Mouse (Mus musculus): ENCODE measurements around the gene Nxt1. TPM values are rescaled to one million over a fixed set of nuclear protein-coding genes. Genes with fewer than 3 reads are reported as not detected.

Nxt1 gene
- total RNA-seq, 2 experiments from 2014 or later, result 12.0 to 14.3 TPM

- DNase-seq (ENCODE audit: low spot score in 2 of 2), result peak; percentile 82 to 87
- H3K27ac ChIP-seq, result peak overlapping the region; percentile 97
- H3K4me3 ChIP-seq, result peak overlapping the region; percentile 53
- no peak for TF ChIP-seq CTCF (conservative IDR thresholded peaks at IDR 0.05)
Measured at GRCm38 (mm10) chr2:148677801-148678200, 5.4 kb downstream of the Nxt1 start.

- peak overlapping the region; percentile 26; the same call in 1 of the 2 replicates for H3K4me3 ChIP-seq
- no peak for TF ChIP-seq CTCF (conservative IDR thresholded peaks at IDR 0.05)
- peak overlapping the region; percentile 97 for H3K27ac ChIP-seq
- DNase-seq (ENCODE audit: low spot score in 2 of 2), result peak; percentile 48 to 77
Measured at GRCm38 (mm10) chr2:148679346-148679745, 6.9 kb downstream of the Nxt1 start.

GRCm38 (mm10) chr2:148680775-148681291 lies 8.4 kb downstream of the Nxt1 start, which contains the start of gene Gzf1:
Gene Gzf1, plus strand, starts transcription at chr2:148681023.
- Histone ChIP-seq H3K4me3 (peak within 1 kb of the TSS; percentile 72), H3K27ac (peak within 1 kb of the TSS; percentile 97)
- DNase-seq (ENCODE audit: low spot score in 2 of 2), result peak; percentile 99
- TF ChIP-seq CTCF (conservative IDR thresholded peaks at IDR 0.05), result peak; percentile 28; the same call in 1 of the 2 replicates

GRCm38 (mm10) chr2:148681461-148681891 lies 9.1 kb downstream of the Nxt1 start:
- DNase-seq (ENCODE audit: low spot score in 2 of 2), result no peak
- peak; percentile 60 for TF ChIP-seq CTCF (conservative IDR thresholded peaks at IDR 0.05)
- peak overlapping the region; percentile 72 for H3K4me3 ChIP-seq
- peak overlapping the region; percentile 97 for H3K27ac ChIP-seq

GRCm38 (mm10) chr2:148683031-148683430 lies 10.6 kb downstream of the Nxt1 start:
- Histone ChIP-seq H3K27ac (no peak overlapping the region), H3K4me3 (no peak overlapping the region)
- DNase-seq (ENCODE audit: low spot score in 2 of 2), result no peak
- no peak for TF ChIP-seq CTCF (conservative IDR thresholded peaks at IDR 0.05)

- Histone ChIP-seq H3K27ac (no peak overlapping the region), H3K4me3 (no peak overlapping the region)
- no peak for DNase-seq (ENCODE audit: low spot score in 2 of 2)
- no peak for TF ChIP-seq CTCF (conservative IDR thresholded peaks at IDR 0.05)
Measured at GRCm38 (mm10) chr2:148684972-148685371, 12.6 kb downstream of the Nxt1 start.

GRCm38 (mm10) chr2:148685709-148686108 lies 13.3 kb downstream of the Nxt1 start:
- no peak overlapping the region for H3K4me3 ChIP-seq
- TF ChIP-seq CTCF (conservative IDR thresholded peaks at IDR 0.05), result no peak
- H3K27ac ChIP-seq, result no peak overlapping the region
- no peak for DNase-seq (ENCODE audit: low spot score in 2 of 2)

- Histone ChIP-seq H3K27ac (no peak overlapping the region), H3K4me3 (no peak overlapping the region)
- no peak for TF ChIP-seq CTCF (conservative IDR thresholded peaks at IDR 0.05)
- no peak for DNase-seq (ENCODE audit: low spot score in 2 of 2)
Measured at GRCm38 (mm10) chr2:148686862-148687261, 14.5 kb downstream of the Nxt1 start.

GRCm38 (mm10) chr2:148687971-148688370 lies 15.6 kb downstream of the Nxt1 start:
- Histone ChIP-seq H3K27ac (no peak overlapping the region), H3K4me3 (no peak overlapping the region)
- no peak for DNase-seq (ENCODE audit: low spot score in 2 of 2)
- no peak for TF ChIP-seq CTCF (conservative IDR thresholded peaks at IDR 0.05)

- no peak for DNase-seq (ENCODE audit: low spot score in 2 of 2)
- TF ChIP-seq CTCF (conservative IDR thresholded peaks at IDR 0.05), result no peak
- H3K4me3 ChIP-seq, result no peak overlapping the region
- H3K27ac ChIP-seq, result no peak overlapping the region
Measured at GRCm38 (mm10) chr2:148689444-148690140, 17.2 kb downstream of the Nxt1 start.

GRCm38 (mm10) chr2:148690291-148690690 lies 17.9 kb downstream of the Nxt1 start:
- no peak overlapping the region for H3K27ac ChIP-seq
- no peak for TF ChIP-seq CTCF (conservative IDR thresholded peaks at IDR 0.05)
- no peak for DNase-seq (ENCODE audit: low spot score in 2 of 2)
- H3K4me3 ChIP-seq, result no peak overlapping the region

GRCm38 (mm10) chr2:148690781-148691180 lies 18.4 kb downstream of the Nxt1 start:
- no peak for DNase-seq (ENCODE audit: low spot score in 2 of 2)
- Histone ChIP-seq H3K27ac (no peak overlapping the region), H3K4me3 (no peak overlapping the region)
- TF ChIP-seq CTCF (conservative IDR thresholded peaks at IDR 0.05), result no peak

GRCm38 (mm10) chr2:148698571-148698970 lies 26.2 kb downstream of the Nxt1 start:
- no peak for TF ChIP-seq CTCF (conservative IDR thresholded peaks at IDR 0.05)
- Histone ChIP-seq H3K4me3 (no peak overlapping the region), H3K27ac (no peak overlapping the region)
- DNase-seq (ENCODE audit: low spot score in 2 of 2), result no peak

Measured in layer of hippocampus, adult 2 months (tissue).